Mouse (Mus musculus) neutrophil, adult 65 days (primary cell): ENCODE results near the gene Cul1. TPM values are rescaled to one million over a fixed set of nuclear protein-coding genes. Genes with fewer than 3 reads are reported as not detected.

Experiments
- total RNA-seq: library from RNA; stranded (reverse); gene quantifications from 2 replicates; pipeline ENCODE4 v1.2.4, GENCODE M21; 2023

Cul1 gene
- 61.3 and 61.6 TPM in 2 replicates for total RNA-seq

DNA sequence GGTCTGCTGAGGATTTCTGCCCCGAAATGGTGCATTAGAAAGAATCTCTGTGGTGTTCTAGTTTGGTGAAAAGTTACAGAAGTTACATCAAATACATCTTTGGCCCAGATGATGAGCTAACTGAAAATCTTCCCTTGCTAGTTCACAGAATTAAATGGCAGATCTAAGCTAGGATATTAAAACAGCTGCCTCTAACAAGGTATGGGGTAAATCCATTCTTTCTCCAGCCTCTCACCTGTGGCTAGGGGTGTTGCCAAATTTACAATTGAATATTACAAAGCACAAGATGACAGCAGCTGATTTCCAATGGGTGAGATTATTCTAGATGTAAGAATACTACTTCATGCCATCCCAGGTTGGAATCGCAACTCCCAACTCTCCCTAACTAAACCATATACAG, at the start of gene Cul1:
TSS of gene Cul1 (plus strand) at position 301 of the 400 bp plus-strand sequence.

Other genes with a start within 250 kb of the Cul1 start
- gene Ezh2, start 141.9 kb downstream of the Cul1 start, total RNA-seq: 51.7 and 57.2 TPM in 2 replicates